Mouse (Mus musculus) kidney, adult 9 months (tissue): ENCODE measurements around the gene Alpk3.
A peak's percentile ranks its signal among the peaks of the same experiment; 100 is the strongest.
"Not testable (repeated sequence)": the region's sequence is repeated elsewhere in the genome, so short reads cannot be mapped to it uniquely, and the experiment has no call there.

Experiments used
- DNase-seq: peaks from one replicate; pipeline ENCODE4 v3.0.0; 2022

Gene Alpk3

DNA sequence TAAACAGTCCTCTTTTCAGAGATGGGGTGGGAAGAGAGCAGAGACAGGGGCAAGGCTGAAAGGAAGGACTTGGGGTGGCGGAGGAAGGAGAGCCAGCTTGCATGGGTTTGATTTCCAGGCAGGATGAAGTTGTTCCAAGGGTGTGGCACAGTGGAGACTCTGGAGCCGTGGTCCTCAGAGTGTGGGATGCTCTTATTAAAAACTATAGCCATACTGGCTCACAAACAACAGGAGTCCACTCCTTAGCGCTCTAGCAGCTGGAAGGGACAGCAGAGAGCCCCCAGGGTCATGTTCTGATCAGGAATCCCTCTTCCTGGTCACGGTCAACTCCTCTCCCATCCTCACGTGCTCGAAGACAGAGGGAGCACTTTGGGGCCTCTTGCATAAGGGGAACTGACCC is 76.0 kb downstream of the Alpk3 start:
- no peak for DNase-seq

- DNase-seq, result no peak
Measured at GRCm38 (mm10) chr7:81133941-81134340, 76.5 kb downstream of the Alpk3 start.

GRCm38 (mm10) chr7:81134614-81135067 is 77.2 kb downstream of the Alpk3 start:
- DNase-seq, result peak; percentile 67

DNA sequence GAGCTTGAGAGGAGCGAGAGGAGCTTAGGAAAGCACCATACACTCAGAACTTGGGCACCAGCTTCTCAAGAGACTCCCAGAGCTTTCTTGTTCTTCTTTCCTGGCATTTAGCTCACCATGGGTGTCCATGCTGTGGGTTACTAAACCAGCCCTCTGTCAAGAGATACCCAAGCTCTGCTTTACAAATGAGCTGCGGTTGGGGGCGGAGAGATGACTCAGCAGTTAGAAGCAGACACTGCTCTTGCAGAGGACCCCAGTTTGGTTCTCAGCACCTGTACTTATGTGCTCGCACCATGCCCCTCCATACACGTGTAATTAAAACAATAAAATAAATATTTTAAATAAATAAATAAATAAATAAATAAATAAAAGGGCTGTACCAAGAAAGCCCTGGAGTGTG is 79.9 kb downstream of the Alpk3 start:
- DNase-seq, result no peak

GRCm38 (mm10) chr7:81139100-81139499 is 81.7 kb downstream of the Alpk3 start:
- peak; percentile 94 for DNase-seq

GRCm38 (mm10) chr7:81139671-81140404 is 82.4 kb downstream of the Alpk3 start:
- DNase-seq, result no peak

DNA sequence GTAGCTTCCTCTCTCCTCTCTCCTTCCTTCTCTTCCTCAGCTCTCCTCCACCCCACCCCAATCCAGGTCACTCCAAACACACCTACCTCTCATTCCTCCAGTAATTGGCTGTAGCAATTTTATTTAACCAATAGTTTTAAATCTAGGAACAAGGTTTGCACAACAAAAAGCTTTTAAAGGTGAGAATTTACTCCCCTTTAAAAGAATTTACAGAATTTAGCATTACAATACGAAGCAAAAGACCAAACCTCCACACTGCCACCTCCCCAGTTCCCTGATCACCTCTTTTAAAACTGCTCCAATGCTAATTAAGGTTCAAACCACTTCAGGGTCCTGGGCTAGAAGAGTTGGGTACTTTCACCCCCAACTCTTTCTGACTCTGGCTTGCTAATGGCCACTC is 84.1 kb downstream of the Alpk3 start:
- no peak for DNase-seq

- DNase-seq, result not testable (repeated sequence)
Measured at GRCm38 (mm10) chr7:81143056-81143455, 85.7 kb downstream of the Alpk3 start.

- DNase-seq, result no peak
Measured at GRCm38 (mm10) chr7:81149759-81150158, 92.4 kb downstream of the Alpk3 start.

DNA sequence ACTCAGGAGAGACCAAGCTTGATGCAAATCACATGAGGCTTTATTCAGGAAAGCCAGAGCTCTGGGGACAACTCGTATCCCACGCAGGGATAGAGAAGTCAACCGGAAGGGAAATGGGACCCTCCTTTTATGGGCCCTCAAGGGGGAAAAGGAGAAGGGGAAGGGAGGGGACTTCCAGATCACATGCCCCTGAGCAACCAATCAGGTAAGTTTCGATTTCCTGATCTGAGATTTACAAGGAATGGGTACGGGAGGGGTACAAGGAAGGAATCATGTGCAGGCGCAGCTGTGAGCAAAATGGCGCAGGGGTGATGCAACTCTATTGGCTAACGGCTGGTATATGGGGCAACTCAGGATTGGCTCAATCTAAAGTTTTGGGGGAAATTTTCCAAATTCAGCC is 93.8 kb downstream of the Alpk3 start:
- DNase-seq, result no peak

- DNase-seq, result no peak
Measured at GRCm38 (mm10) chr7:81152306-81152705, 94.9 kb downstream of the Alpk3 start.

DNA sequence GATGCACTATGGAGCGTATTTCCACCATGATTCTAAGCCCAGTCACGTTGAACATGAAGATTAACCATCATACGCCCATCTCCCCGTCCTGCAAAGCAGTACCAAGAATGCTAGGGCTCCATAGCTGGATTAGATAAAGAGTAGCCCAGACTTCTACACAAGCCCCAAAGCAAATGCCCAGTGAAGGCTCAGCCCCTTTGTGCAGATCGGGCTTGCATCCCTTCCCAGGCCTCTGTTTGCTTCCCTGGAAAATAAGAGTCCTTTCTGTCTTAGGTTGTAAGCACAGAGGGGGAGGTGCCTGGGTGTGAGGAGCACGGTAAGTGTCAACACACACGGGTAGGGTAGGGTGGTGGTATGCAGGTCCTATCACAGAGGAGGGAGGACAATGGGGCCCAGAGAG is 95.4 kb downstream of the Alpk3 start:
- DNase-seq, result no peak

DNA sequence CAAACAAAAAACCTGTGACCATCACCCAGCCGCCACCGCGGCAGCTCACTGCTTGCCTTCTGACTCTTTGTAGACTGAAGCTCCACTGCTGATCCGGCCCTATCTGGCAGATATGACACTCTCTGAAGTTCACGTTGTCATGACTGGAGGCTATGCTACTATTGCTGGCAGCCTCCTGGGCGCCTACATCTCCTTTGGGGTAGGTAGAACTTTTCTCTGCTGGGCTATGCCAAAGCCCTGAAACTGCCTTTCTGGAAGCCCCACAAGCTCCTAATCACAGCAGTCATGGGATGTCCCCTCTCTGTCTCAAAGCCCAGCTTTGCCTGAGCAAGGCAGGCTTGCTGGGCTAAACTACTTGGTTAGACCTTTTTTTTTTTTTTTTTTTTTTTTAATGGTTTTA is 95.9 kb downstream of the Alpk3 start:
- no peak for DNase-seq

DNA sequence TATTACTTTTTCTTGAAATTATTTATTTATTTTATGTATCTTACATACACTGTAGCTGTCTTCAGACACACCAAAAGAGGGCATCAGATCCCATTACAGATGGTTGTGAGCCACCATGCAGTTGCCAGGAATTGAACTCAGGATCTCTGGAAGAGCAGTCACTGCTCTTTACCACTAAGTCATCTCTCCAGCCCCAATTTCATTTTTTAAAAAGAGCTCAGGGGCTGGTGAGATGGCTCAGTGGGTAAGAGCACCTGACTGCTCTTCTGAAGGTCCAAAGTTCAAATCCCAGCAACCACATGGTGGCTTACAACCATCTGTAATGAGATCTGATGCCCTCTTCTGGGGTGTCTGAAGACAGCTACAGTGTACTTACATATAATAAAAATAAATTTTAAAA is 96.8 kb downstream of the Alpk3 start:
- DNase-seq, result peak; percentile 45

GRCm38 (mm10) chr7:81154960-81155359 is 97.6 kb downstream of the Alpk3 start:
- DNase-seq, result peak; percentile 65
